Mouse (Mus musculus) gastrocnemius, postnatal 4 days (tissue): ENCODE results near the gene Zfp422. TPM values are rescaled to one million over a fixed set of nuclear protein-coding genes. Genes with fewer than 3 reads are reported as not detected.

ENCODE experiments used
- DNase-seq, 2 experiments: peaks; one replicate each; pipeline ENCODE4 v3.0.0; 2021 to 2022; ENCODE audit warnings: low spot score in 2 of 2, mixed read lengths in 2 of 2
- long read RNA-seq, 2 experiments: library from polyadenylated mRNA; stranded (forward); transcript quantifications; one replicate each; pipeline ENCODE4 v2.0.0; 2021
- total RNA-seq, 2 experiments: library from RNA; stranded (reverse); gene quantifications; 2 replicates each; pipeline ENCODE4 v1.2.3; 2021

Zfp422 gene
- 10 to 100 TPM; 29.6 to 30.9 TPM for total RNA-seq
- long read RNA-seq, experiment 1, transcript Zfp422-202 (2 exons, 3,187 nt), result major isoform, 51 of 72 reads
- long read RNA-seq, experiment 1, transcript Zfp422-201 (2 exons, 2,375 nt), result minor isoform, 10 of 72 reads
- long read RNA-seq, experiment 1, partial matches to known transcripts, result 0 of 72 reads
- long read RNA-seq, experiment 1, other reads (novel, unspliced or antisense), result 11 of 72 reads
- long read RNA-seq, experiment 2, transcript Zfp422-202 (2 exons, 3,187 nt), result major isoform, 48 of 68 reads
- long read RNA-seq, experiment 2, transcript Zfp422-201 (2 exons, 2,375 nt), result minor isoform, 10 of 68 reads
- long read RNA-seq, experiment 2, partial matches to known transcripts, result 0 of 68 reads
- long read RNA-seq, experiment 2, other reads (novel, unspliced or antisense), result 9 of 68 reads

- DNase-seq, result peak; percentile 50 to 79
Observed at GRCm38 (mm10) chr6:116628539-116629171, at the start of gene Zfp422. Gene Zfp422, minus strand, starts transcription at chr6:116628999.

GRCm38 (mm10) chr6:116677321-116677720 is 48.5 kb upstream of the Zfp422 start:
- no peak for DNase-seq

DNA sequence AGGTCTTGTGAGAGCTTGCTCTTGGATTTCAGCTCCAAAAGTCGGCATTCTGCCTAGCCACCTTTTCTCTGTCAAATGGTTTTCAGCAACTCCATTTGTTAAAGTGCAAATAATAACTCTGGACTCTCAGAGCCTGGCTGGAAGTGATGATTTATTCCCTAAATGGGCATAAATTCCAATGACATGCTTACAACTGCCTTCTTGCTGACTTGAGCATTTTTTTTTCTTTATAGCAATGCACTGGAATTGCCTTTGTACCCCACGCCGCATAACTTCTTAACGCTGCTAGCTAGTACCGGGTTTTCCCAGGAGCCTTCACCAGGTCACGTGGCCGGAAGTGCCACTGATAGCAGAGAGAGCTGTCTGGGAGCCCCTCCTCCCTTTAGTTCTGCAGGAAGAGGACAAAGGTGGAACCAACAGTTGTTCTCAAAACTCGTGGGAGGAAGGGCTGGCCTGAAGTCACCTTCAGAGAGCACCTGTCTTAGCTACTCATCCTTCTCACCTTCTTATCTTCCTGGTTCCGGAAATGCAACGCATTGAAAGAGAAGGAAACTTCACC is 47.6 kb upstream of the Zfp422 start:
- no peak for DNase-seq

DNA sequence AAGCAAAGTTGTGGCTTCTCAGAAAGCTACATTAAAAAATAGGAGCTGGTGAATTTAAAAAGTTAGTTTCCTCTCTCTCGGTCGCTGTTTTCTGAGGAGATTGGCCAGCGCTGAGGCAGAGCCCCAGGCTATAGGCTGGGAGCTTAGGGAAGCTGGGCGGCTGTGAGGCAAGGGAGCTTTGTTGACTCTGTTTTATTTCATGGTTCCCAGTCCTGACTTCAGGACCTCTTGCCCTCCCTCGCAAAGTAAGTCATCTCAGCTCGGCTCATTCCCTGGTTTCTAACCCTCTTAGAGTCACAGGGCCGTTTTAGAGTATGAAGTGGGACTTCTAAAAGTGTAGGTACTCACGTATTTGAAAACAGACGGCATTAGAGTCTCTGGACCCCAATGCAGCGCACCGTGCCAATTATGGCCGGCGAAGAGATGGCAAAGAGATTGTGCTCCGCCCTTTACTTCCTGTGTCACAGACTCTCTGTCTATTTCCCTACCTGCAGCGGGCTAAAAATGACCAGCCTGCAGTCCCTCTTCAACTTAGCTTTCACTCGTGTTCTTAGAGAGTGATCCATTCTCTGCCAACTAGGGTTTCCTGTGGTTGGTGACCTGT is 45.6 kb upstream of the Zfp422 start:
- DNase-seq, result no peak

GRCm38 (mm10) chr6:116673471-116674282 is 44.9 kb upstream of the Zfp422 start, which contains the start of gene Rassf4:
Gene Rassf4, minus strand, starts transcription at chr6:116673952.
- peak; percentile 76 to 86 for DNase-seq

GRCm38 (mm10) chr6:116672349-116672748 is 43.5 kb upstream of the Zfp422 start:
- DNase-seq, result no peak

DNA sequence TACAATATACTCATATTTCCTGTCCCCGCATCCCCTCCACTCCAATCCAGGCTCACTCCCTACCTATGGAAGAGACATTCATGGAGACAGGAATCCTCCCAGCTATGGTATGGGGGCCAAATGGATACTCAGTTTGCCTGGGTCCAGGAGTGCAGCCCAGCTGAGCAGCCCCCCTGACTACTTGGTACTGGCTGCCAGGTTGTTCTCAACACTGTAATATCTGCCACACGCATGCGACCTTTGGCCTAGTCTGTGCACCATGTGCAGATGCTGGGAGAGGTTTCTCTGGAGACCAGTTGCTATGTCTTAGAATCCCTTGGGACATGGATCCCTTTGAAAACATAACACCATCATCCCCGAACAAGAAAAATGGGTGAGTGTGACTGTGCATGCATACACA is 43.0 kb upstream of the Zfp422 start:
- no peak for DNase-seq

- peak in 1 of 2 experiments; percentile 48 for DNase-seq
Observed at GRCm38 (mm10) chr6:116671031-116671430, 42.2 kb upstream of the Zfp422 start.

DNA sequence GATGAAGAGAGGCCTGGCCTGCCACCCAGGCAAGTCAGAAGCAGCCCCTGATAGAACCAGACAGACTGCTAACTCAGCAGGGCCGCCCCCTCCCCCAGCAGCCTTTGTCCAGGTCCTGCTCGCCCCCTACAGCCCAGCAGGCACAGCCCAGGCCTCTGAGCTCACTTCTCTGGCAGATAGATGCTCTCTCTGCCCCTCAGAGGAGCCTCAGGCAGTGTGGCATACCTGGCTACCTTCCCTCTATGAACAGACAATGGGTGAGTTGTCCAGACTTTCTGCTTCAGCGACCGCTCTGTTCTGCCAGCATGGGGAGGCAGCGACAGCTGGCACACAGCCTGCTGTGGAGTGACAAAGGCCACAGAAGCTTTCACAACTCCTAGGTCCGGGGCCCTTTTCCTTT is 41.3 kb upstream of the Zfp422 start:
- DNase-seq, result no peak

DNA sequence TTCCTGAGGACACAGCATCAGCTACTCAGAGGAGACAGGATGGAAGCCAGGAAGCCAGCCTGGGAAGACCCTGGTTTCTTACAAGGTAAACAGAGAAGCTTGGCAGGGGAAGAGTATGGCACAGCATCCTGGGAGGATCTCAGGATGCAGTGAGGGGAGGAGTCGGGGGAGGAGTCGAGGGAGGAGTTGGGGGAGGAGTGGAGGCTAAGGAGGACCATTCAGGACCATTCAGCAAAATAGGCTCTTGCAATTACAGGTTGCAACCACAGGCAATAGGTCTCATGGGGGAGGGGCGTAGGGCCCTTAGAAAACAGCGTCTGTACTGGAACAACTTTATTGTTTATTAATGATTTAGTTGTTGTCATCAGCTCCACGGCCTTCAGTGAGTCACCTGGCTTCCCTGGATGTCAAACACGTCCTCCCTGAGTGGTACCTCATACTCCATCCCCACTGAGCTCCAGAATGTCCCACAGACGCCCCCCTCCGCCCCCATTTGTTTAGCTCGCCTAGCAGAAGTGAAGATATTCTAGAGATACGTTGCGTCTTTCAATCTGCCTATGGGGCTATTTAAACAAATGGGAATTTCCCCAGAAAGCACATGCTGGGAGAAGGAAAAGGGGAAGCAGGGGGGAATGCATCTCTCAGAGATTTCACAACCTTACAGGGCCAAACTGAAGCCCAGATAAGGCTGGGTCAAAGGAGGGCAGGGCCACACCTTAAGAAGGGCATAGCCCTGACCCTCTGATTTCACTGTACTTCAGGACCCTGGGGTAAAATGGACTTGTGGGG is 40.1 kb upstream of the Zfp422 start:
- no peak for DNase-seq

GRCm38 (mm10) chr6:116667382-116667781 is 38.6 kb upstream of the Zfp422 start:
- DNase-seq, result no peak

DNA sequence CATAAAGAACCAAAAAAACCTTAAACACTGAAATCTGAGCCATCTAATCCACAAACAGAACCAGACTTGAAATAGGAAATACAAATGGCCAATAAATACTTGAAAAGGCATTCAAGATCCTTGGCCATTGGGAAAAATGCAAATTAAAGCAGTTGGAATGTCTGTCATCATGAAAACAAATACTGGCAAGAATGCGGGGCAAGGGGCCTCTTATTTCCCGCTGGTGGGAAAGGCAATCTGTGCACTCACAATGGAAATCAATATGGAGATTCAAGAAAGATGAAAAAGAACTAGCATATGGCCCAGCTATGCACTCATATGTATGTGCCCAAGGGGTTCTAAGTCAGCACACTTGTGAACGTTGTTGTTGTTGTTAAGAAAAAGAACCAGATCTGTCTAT is 38.1 kb upstream of the Zfp422 start:
- no peak for DNase-seq

DNA sequence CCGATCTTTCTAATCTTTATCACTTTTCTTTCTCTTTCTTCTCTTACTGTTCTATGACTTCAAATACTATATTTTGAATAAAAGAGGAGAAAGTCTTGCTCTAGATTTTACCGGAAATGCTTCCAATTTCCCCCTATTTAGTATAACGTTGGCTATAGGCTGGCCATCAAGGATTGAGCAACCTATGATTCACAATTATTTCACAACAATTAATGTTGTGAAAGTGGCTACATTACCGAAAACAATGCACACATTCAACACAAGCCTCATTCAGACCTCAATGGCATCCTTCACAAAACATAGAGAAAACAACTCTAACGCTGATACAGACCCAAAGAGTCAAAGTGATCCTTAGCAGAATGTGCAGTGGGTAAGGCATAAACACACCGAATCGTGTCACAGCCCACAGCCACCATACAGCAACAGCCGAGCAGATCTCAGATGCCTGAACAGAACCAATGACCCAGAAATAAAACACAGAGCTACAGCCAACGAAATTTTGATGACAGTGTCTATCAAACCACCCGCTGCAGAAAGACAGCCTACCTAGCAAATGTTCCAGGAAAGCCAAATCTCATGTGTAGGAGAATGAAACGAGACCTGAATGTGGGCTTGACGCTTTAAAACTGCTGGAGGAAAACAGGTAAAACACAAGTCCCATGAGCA is 37.4 kb upstream of the Zfp422 start:
- no peak for DNase-seq

DNA sequence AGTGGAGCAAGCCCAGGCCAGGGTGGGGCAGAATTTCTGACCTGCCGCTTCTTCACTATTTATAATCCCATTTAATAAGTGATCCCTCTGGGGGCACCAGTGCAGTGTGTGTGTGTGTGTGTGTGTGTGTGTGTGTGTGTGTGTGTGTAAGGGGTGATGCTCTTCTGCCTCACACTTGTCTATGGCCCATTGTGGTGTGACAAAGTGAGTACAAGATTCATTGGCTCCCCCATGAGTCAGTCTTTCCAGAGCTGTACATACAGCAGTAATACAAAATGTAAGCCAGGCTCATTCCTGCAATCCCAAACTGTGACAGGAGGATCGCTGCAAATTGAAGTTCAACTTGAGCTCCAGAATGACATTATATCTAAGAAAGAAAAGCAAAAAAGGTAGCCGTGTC is 36.0 kb upstream of the Zfp422 start:
- DNase-seq, result no peak

GRCm38 (mm10) chr6:116664031-116664430 is 35.2 kb upstream of the Zfp422 start:
- DNase-seq, result no peak

- no peak for DNase-seq
Observed at GRCm38 (mm10) chr6:116663364-116663763, 34.6 kb upstream of the Zfp422 start.

DNA sequence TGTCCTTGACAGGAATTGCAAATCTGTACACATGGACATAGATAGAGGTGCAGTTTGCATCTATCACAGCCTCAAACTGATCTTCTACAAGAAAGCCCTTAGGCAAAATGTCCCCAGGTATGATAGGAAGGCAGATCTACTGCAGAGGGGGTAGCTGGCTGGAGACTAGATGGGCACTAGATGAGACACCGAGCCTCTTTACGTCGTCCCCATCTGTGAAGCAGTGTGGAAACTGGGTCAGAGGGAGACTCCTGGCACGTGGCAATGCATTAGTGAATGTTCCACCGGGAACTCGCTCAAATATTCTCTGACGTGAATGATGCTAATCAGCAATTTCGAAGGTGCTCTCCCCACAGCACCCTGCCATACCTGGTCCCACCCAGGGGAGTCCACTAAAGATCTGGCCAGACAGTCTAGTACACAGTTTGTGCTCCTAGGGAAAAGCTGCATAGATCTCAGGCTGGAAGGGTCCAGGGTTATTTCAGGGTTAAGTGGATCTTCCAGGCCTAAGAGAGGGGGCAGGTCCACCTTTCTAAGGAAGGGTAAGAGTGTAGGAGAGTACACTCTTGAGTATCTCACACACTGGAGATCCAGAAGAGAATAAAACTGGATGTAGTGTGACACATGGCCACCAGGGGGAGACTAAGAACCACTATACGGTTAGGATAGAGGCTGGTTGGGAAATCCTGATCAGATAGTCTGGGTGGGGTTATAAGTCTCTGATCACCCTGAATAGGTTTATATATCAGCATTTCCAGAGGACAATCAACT is 25.1 kb upstream of the Zfp422 start:
- peak in 1 of 2 experiments; percentile 53 for DNase-seq

DNA sequence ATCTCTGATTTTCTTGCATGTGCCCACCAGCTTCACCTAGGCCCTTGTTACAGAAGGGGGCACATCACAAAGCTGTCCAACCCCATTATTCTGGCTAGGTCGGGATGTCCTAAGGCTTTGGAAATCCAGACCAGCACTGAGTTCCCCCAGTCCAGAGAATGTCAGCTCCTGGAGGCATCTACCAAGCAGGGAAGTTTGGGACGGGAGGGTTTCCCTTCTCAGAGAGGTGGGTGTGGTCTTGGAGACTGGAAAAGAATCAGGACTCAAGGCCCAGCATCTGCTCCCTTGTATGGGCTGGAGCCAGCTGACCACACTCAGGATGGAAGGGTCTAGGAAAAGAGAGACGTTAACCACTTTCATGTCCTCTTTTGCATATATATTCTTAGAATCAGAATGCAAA is 24.4 kb upstream of the Zfp422 start:
- DNase-seq, result no peak
